19 mouse cellular contexts compared by ENCODE assay signal in genomic region chr9:75980097-75980496, GRCm38 (mm10). TPM values are rescaled to one million over a fixed set of nuclear protein-coding genes. Genes with fewer than 3 reads are reported as not detected.
DNase-seq lines count a peak whose midpoint lies in the region; ATAC-seq lines count a peak whose summit lies in the region.
"Had no signal": no experiment of that assay in that cellular context is flagged by ENCODE, and none has a peak within 500 bp of the region (broad histone marks: within the 10 kb centered on the region; RNA-seq: fewer than 3 reads in every experiment).

No protein-coding gene starts in this region.

- H3K27ac ChIP-seq in midbrain, embryonic 11.5 days (ENCODE audit: low read depth, low read length) = no peak overlapping the region
- H3K27ac ChIP-seq in midbrain, embryonic 14.5 days (replicated peaks; ENCODE audit: low read depth, low read length) = no peak overlapping the region
- H3K27ac ChIP-seq in liver, embryonic 12.5 days = peak overlapping the region; percentile 85
- H3K27ac ChIP-seq in forebrain, embryonic 13.5 days = no peak overlapping the region
- H3K27ac ChIP-seq: embryonic facial prominence, embryonic 13.5 days; hindbrain, embryonic 12.5 days; kidney, postnatal 0 days had no signal

- H3K4me1 ChIP-seq in midbrain, embryonic 11.5 days (ENCODE audit: control insufficient read depth, insufficient read depth, low read length) = no peaks in the 10 kb centered on the region
- no peaks in the 10 kb centered on the region for H3K4me1 ChIP-seq in midbrain, embryonic 14.5 days (ENCODE audit: control insufficient read depth, insufficient read depth, low read length)
- H3K4me1 ChIP-seq in liver, embryonic 12.5 days = peaks cover 36% of the 10 kb centered on the region
- no peaks in the 10 kb centered on the region for H3K4me1 ChIP-seq in forebrain, embryonic 13.5 days
- H3K4me1 ChIP-seq: embryonic facial prominence, embryonic 13.5 days; hindbrain, embryonic 12.5 days had no signal

- no peaks in the 10 kb centered on the region for H3K36me3 ChIP-seq in midbrain, embryonic 11.5 days (ENCODE audit: control insufficient read depth, insufficient read depth, low read length)
- no peaks in the 10 kb centered on the region for H3K36me3 ChIP-seq in midbrain, embryonic 14.5 days (ENCODE audit: control insufficient read depth, insufficient read depth, low read length)
- no peaks in the 10 kb centered on the region for H3K36me3 ChIP-seq in liver, embryonic 12.5 days
- H3K36me3 ChIP-seq in forebrain, embryonic 13.5 days (ENCODE audit: poor library complexity, severe bottlenecking) = no peaks in the 10 kb centered on the region
- H3K36me3 ChIP-seq: embryonic facial prominence, embryonic 13.5 days; hindbrain, embryonic 12.5 days had no signal

- WGBS in midbrain, embryonic 11.5 days = 27% methylated on average over 1 of the region's 1 CpGs
- 42% methylated on average over 1 of the region's 1 CpGs for WGBS in midbrain, embryonic 14.5 days
- WGBS in liver, embryonic 12.5 days (ENCODE audit: insufficient replicate concordance) = 5% methylated on average over 1 of the region's 1 CpGs
- WGBS in forebrain, embryonic 13.5 days = 33% methylated on average over 1 of the region's 1 CpGs

- H3K4me2 ChIP-seq in midbrain, embryonic 11.5 days = no peak overlapping the region
- no peak overlapping the region for H3K4me2 ChIP-seq in midbrain, embryonic 14.5 days (ENCODE audit: low read length)
- H3K4me2 ChIP-seq in liver, embryonic 12.5 days = peak overlapping the region; percentile 42
- H3K4me2 ChIP-seq in forebrain, embryonic 13.5 days = no peak overlapping the region
- H3K4me2 ChIP-seq: embryonic facial prominence, embryonic 13.5 days; hindbrain, embryonic 12.5 days had no signal

- no peak for ATAC-seq in midbrain, embryonic 11.5 days (ENCODE audit: low FRiP score)
- no peak for ATAC-seq in midbrain, embryonic 14.5 days (ENCODE audit: low FRiP score, low TSS enrichment)
- 0 out of 2 replicates have a peak, but pooled peaks have one; percentile 11 for ATAC-seq in common myeloid progenitor, adult 5-6 weeks (replicated peaks; ENCODE audit: low read depth, poor library complexity, severe bottlenecking)
- ATAC-seq in liver, embryonic 12.5 days = peak; percentile 99
- peak; percentile 83 for ATAC-seq in megakaryocyte-erythroid progenitor cell, adult 5-6 weeks (replicated peaks; ENCODE audit: low FRiP score, low TSS enrichment, poor library complexity, severe bottlenecking)
- ATAC-seq in forebrain, embryonic 13.5 days = no peak
- ATAC-seq: forebrain, postnatal 0 days; midbrain, embryonic 16.5 days had no signal

- no peaks in the 10 kb centered on the region for H3K9me3 ChIP-seq in midbrain, embryonic 11.5 days (ENCODE audit: control insufficient read depth, low read length)
- H3K9me3 ChIP-seq in midbrain, embryonic 14.5 days (ENCODE audit: control insufficient read depth, low read length) = no peaks in the 10 kb centered on the region
- H3K9me3 ChIP-seq in liver, embryonic 12.5 days (replicated peaks) = no peaks in the 10 kb centered on the region
- no peaks in the 10 kb centered on the region for H3K9me3 ChIP-seq in forebrain, embryonic 13.5 days (replicated peaks)
- H3K9me3 ChIP-seq: embryonic facial prominence, embryonic 13.5 days; hindbrain, embryonic 12.5 days had no signal

- DNase-seq in midbrain, embryonic 11.5 days (ENCODE audit: low spot score, missing footprints) = peak; percentile 49
- DNase-seq in midbrain, embryonic 14.5 days = no peak
- no peak for DNase-seq in layer of hippocampus, adult 9-11 months
- no peak for DNase-seq in gastrocnemius, postnatal 25 days
- DNase-seq: cerebellum, adult 9-11 months; forebrain, postnatal 0 days; gastrocnemius, postnatal 10 days; heart, postnatal 14 days; layer of hippocampus, postnatal 36 days; lung, postnatal 10 days; right cerebral cortex, postnatal 25 days had no signal

- no peaks in the 10 kb centered on the region for H3K27me3 ChIP-seq in midbrain, embryonic 11.5 days (ENCODE audit: control insufficient read depth, insufficient read depth, low read length)
- no peaks in the 10 kb centered on the region for H3K27me3 ChIP-seq in midbrain, embryonic 14.5 days (ENCODE audit: control insufficient read depth, insufficient read depth, low read length)
- H3K27me3 ChIP-seq in liver, embryonic 12.5 days (replicated peaks) = no peaks in the 10 kb centered on the region
- H3K27me3 ChIP-seq in forebrain, embryonic 13.5 days = no peaks in the 10 kb centered on the region
- H3K27me3 ChIP-seq: embryonic facial prominence, embryonic 13.5 days; hindbrain, embryonic 12.5 days had no signal

- no peak overlapping the region for H3K9ac ChIP-seq in midbrain, embryonic 11.5 days (ENCODE audit: low read length)
- H3K9ac ChIP-seq in midbrain, embryonic 14.5 days (replicated peaks; ENCODE audit: low read length) = no peak overlapping the region
- no peak overlapping the region for H3K9ac ChIP-seq in liver, embryonic 12.5 days
- no peak overlapping the region for H3K9ac ChIP-seq in forebrain, embryonic 13.5 days
- H3K9ac ChIP-seq: embryonic facial prominence, embryonic 13.5 days; forebrain, postnatal 0 days; hindbrain, embryonic 12.5 days had no signal

- no peak overlapping the region for H3K4me3 ChIP-seq in midbrain, embryonic 11.5 days (ENCODE audit: low read depth, low read length)
- no peak overlapping the region for H3K4me3 ChIP-seq in midbrain, embryonic 14.5 days (replicated peaks; ENCODE audit: low read depth, low read length)
- no peak overlapping the region for H3K4me3 ChIP-seq in liver, embryonic 12.5 days
- H3K4me3 ChIP-seq in forebrain, embryonic 13.5 days = no peak overlapping the region
- H3K4me3 ChIP-seq: embryonic facial prominence, embryonic 13.5 days; hindbrain, embryonic 12.5 days had no signal

RNA-seq across cellular contexts. Expression of gene Hmgcll1, which starts 34.6 kb away (rescaled TPM):
- polyA plus RNA-seq in midbrain, embryonic 11.5 days (2014; fragmentation: Nextera tagmentation; extraction: Ambion mirVana) = 13.9 and 14.3 TPM in 2 replicates
- polyA plus RNA-seq in midbrain, embryonic 14.5 days (2014; fragmentation: Nextera tagmentation; extraction: Ambion mirVana) = 22.4 and 30.4 TPM in 2 replicates
- total RNA-seq in common myeloid progenitor, adult 5-6 weeks (2017) = not detected in 2 replicates
- 0.21 and 0.57 TPM in 2 replicates for polyA plus RNA-seq in liver, embryonic 12.5 days (2016; fragmentation: Nextera tagmentation; extraction: Ambion mirVana)
- total RNA-seq in megakaryocyte-erythroid progenitor cell, adult 5-6 weeks (2014; fragmentation: Nextera tagmentation) = 1.2 TPM in 1 of 2 replicates, not detected in the other
- not detected in 2 replicates for total RNA-seq in megakaryocyte-erythroid progenitor cell, adult 5-6 weeks (2017)
- polyA plus RNA-seq in forebrain, embryonic 13.5 days (2015; fragmentation: Nextera tagmentation; extraction: Ambion mirVana) = 11.6 and 17.3 TPM in 2 replicates
- total RNA-seq in gastrocnemius, postnatal 25 days (2021) = under 1 TPM; 0.38 to 0.46 TPM

Comparison
In these comparisons a context has a peak if more than half of its experiments do, and no peak if none do; other contexts are left out.
1. ATAC-seq: peak in common myeloid progenitor, adult 5-6 weeks (single experiment), liver, embryonic 12.5 days (single experiment) and megakaryocyte-erythroid progenitor cell, adult 5-6 weeks (single experiment); none in midbrain, embryonic 11.5 days (single experiment), midbrain, embryonic 14.5 days (single experiment) and forebrain, embryonic 13.5 days (single experiment).